ENCODE assay signal across 8 mouse cellular contexts in the genomic region with DNA sequence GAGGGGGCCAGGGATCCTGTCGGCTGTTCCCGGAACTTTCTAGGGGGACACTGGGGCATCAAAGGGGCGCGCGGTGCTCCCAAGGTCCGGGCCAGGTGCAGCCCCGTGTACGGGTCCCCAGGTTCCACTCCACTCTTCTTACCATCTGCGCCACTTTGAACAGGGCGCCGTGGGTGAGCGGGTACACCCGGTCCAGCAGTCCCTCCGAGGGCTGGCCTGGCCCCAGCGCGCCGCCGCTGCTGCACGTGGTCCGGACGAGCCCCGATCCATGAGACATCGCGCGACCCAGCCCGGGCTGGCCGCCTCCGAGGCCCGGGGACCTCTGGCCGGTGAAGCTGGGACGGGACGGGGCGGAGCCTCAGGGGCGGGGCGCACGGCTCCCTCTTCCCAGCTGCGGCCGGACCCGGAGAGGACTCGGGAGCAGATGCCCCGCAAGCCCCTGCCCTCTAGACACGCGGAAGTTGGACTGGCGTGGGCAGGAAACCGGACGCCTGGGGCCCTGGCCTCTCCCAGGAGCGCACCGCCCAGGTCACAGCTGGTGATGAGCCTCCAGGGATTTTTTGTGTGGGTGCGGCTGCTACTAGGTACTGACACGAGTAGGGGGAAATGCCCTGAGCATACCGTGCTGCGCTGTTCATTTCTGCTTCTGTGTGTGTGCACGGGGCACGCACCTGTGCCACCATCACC. TPM values are rescaled to one million over a fixed set of nuclear protein-coding genes. Genes with fewer than 3 reads are reported as not detected.
DNase-seq lines count a peak whose midpoint lies in the region; ATAC-seq and TF ChIP-seq lines count a peak whose summit lies in the region.

A gene (minus strand): TSS at position 331 of the 687 bp plus-strand sequence.

- TF ChIP-seq CTCF in cerebellum, adult 2 months (IDR thresholded peaks at IDR 0.05; ENCODE audit: borderline replicate concordance, insufficient read depth, low read depth, low read length) = no peak
- TF ChIP-seq CTCF in liver, embryonic 14.5 days (IDR thresholded peaks at IDR 0.05; ENCODE audit: low read depth) = no peak
- no peak for TF ChIP-seq CTCF in stomach, postnatal 0 days (IDR thresholded peaks at IDR 0.05; ENCODE audit: low read depth)

- H3K4me3 ChIP-seq in cerebellum, adult 2 months (replicated peaks; ENCODE audit: insufficient read depth, low read depth, low read length) = peak within 1 kb of the TSS; percentile 48
- peak within 1 kb of the TSS; percentile 56 to 59 for H3K4me3 ChIP-seq in liver, embryonic 14.5 days (ENCODE audit: insufficient read depth in 1 of 2, low read depth in 2 of 2, low read length in 2 of 2)
- H3K4me3 ChIP-seq in stomach, postnatal 0 days (ENCODE audit: low read depth, low read length) = peak within 1 kb of the TSS; percentile 62

- H3K9ac ChIP-seq in liver, embryonic 14.5 days (replicated peaks) = peak within 1 kb of the TSS; percentile 15
- H3K9ac ChIP-seq in stomach, postnatal 0 days (ENCODE audit: low read length) = peak within 1 kb of the TSS; percentile 83

- peak; percentile 18 to 42 for DNase-seq in cerebellum, adult 2 months
- DNase-seq in cerebellum, adult 9-11 months = no peak
- DNase-seq in cerebellum, postnatal 14 days = peak; percentile 18 to 45
- DNase-seq in gastrocnemius, postnatal 25 days = peak; percentile 82
- DNase-seq in induced T-regulatory cell, adult 2 months (ENCODE audit: low read depth) = peak; percentile 86
- DNase-seq in liver, embryonic 14.5 days (ENCODE audit: low read depth in 3 of 3, low spot score in 3 of 3) = no peak
- DNase-seq in natural killer cell, adult 2 months (ENCODE audit: low spot score in 2 of 2) = peak; percentile 68 to 78
- peak; percentile 87 for DNase-seq in stomach, postnatal 0 days (ENCODE audit: low spot score)

- no peaks in the 10 kb centered on the region; the same call in 1 of the 2 replicates for H3K4me1 ChIP-seq in cerebellum, adult 2 months (ENCODE audit: control insufficient read depth, insufficient read depth, low read length)
- peaks cover 0 to 16% of the 10 kb centered on the region in 2 experiments; a peak in 3 of 4 replicates for H3K4me1 ChIP-seq in liver, embryonic 14.5 days (replicated peaks; ENCODE audit: control insufficient read depth in 2 of 2, insufficient read depth in 2 of 2, low read length in 1 of 2)
- H3K4me1 ChIP-seq in stomach, postnatal 0 days (replicated peaks; ENCODE audit: control insufficient read depth, insufficient read depth) = no peaks in the 10 kb centered on the region; the same call in 1 of the 2 replicates

- H3K27me3 ChIP-seq in cerebellum, adult 2 months (ENCODE audit: control insufficient read depth, insufficient read depth, low read length) = peaks cover 1% of the 10 kb centered on the region; the same call in 1 of the 2 replicates
- H3K27me3 ChIP-seq in liver, embryonic 14.5 days (ENCODE audit: control insufficient read depth, insufficient read depth, low read length) = no peaks in the 10 kb centered on the region; the same call in 1 of the 2 replicates
- no peaks in the 10 kb centered on the region for H3K27me3 ChIP-seq in stomach, postnatal 0 days (ENCODE audit: control insufficient read depth, insufficient read depth, low read length)

- no peaks in the 10 kb centered on the region for H3K36me3 ChIP-seq in liver, embryonic 14.5 days (replicated peaks; ENCODE audit: control insufficient read depth, insufficient read depth, low read depth)
- no peaks in the 10 kb centered on the region for H3K36me3 ChIP-seq in stomach, postnatal 0 days (ENCODE audit: control insufficient read depth, insufficient read depth, low read length)

- no peak for TF ChIP-seq EP300 in liver, embryonic 14.5 days (IDR thresholded peaks at IDR 0.05; ENCODE audit: low read depth)
- TF ChIP-seq EP300 in stomach, postnatal 0 days (optimal IDR thresholded peaks at IDR 0.05) = no peak

- TF ChIP-seq POLR2A in cerebellum, adult 2 months (IDR thresholded peaks at IDR 0.05; ENCODE audit: borderline replicate concordance, insufficient read depth, low read length) = no peak

- no peak within 1 kb of the TSS for H3K27ac ChIP-seq in cerebellum, adult 2 months (ENCODE audit: insufficient read depth, low read length)
- no peak within 1 kb of the TSS; the same call in 1 of the 2 replicates for H3K27ac ChIP-seq in liver, embryonic 14.5 days
- peak within 1 kb of the TSS; percentile 90 for H3K27ac ChIP-seq in stomach, postnatal 0 days (replicated peaks)

- 6% methylated on average over 54 of the region's 54 CpGs for WGBS in cerebellum, adult 2 months
- WGBS in liver, embryonic 14.5 days (ENCODE audit: insufficient replicate concordance) = under 1% methylated on average over 50 of the region's 54 CpGs
- 1% methylated on average over 46 of the region's 54 CpGs for WGBS in stomach, postnatal 0 days

- peak; percentile 74 for ATAC-seq in liver, embryonic 14.5 days (ENCODE audit: insufficient read depth)
- peak; percentile 88 for ATAC-seq in stomach, postnatal 0 days (ENCODE audit: low FRiP score, low TSS enrichment)

- no peaks in the 10 kb centered on the region for H3K9me3 ChIP-seq in liver, embryonic 14.5 days (ENCODE audit: control insufficient read depth, low read length)
- no peaks in the 10 kb centered on the region for H3K9me3 ChIP-seq in stomach, postnatal 0 days (ENCODE audit: control insufficient read depth, low read length)

- H3K4me2 ChIP-seq in liver, embryonic 14.5 days (ENCODE audit: low read depth) = peak within 1 kb of the TSS; percentile 73
- H3K4me2 ChIP-seq in stomach, postnatal 0 days (replicated peaks; ENCODE audit: low read depth) = peak within 1 kb of the TSS; percentile 93

RNA-seq across cellular contexts. Expression of the gene that starts here (rescaled TPM):
- polyA plus RNA-seq in cerebellum, adult 2 months (2012; rRNA removed) = 9.4 and 10.5 TPM in 2 replicates
- total RNA-seq in gastrocnemius, postnatal 25 days (2021) = 1 to 10 TPM; 4.2 to 5.8 TPM
- 36.7 and 52.9 TPM in 2 replicates for polyA plus RNA-seq in liver, embryonic 14.5 days (2012; rRNA removed)
- 43.5 and 49.5 TPM in 2 replicates for polyA plus RNA-seq in liver, embryonic 14.5 days (2014; fragmentation: Nextera tagmentation; extraction: Ambion mirVana)
- polyA plus RNA-seq in stomach, postnatal 0 days (2015; fragmentation: Nextera tagmentation; extraction: Ambion mirVana) = 83.2 and 84.9 TPM in 2 replicates

Comparison
In these comparisons a context has a peak if more than half of its experiments do, and no peak if none do; other contexts are left out.
1. DNase-seq: peak in cerebellum, adult 2 months (2 of 2), cerebellum, postnatal 14 days (2 of 2), gastrocnemius, postnatal 25 days (single experiment), induced T-regulatory cell, adult 2 months (single experiment), natural killer cell, adult 2 months (2 of 2) and stomach, postnatal 0 days (single experiment); none in cerebellum, adult 9-11 months (single experiment) and liver, embryonic 14.5 days (0 of 3).
2. Peak in every context shown above with its lines, with median percentiles within 50 percentile points of each other: H3K4me3 ChIP-seq.